Mouse (Mus musculus): ENCODE results near the gene Gpi1. TPM values are rescaled to one million over a fixed set of nuclear protein-coding genes. Genes with fewer than 3 reads are reported as not detected.
"Not testable (repeated sequence)": the region's sequence is repeated elsewhere in the genome, so short reads cannot be mapped to it uniquely, and the experiment has no call there.

The Gpi1 gene
- polyA plus RNA-seq, 1 experiment = 396 TPM

GRCm38 (mm10) chr7:34206331-34206730 is 23.8 kb downstream of the Gpi1 start:
- Histone ChIP-seq H3K27me3 (ENCODE audit: control insufficient read depth, insufficient read depth, insufficient read length) (no peaks in the 10 kb centered on the region), H3K79me2 (ENCODE audit: control insufficient read depth, insufficient read depth) (no peaks in the 10 kb centered on the region), H3ac (ENCODE audit: control insufficient read depth, insufficient read length, low read depth) (no peak overlapping the region), H3K36me3 (ENCODE audit: control insufficient read depth, insufficient read depth) (peaks cover 94% of the 10 kb centered on the region), H3K79me3 (ENCODE audit: low read depth) (no peaks in the 10 kb centered on the region), H3K4me3 (ENCODE audit: insufficient read depth, poor library complexity, severe bottlenecking) (no peak overlapping the region)
- no peak for TF ChIP-seq MAX (IDR thresholded peaks at IDR 0.05)
- no peak for TF ChIP-seq MYOG (IDR thresholded peaks at IDR 0.05; ENCODE audit: control insufficient read depth, extremely low read depth, insufficient read length)
- TF ChIP-seq CTCF (IDR thresholded peaks at IDR 0.05; ENCODE audit: control insufficient read depth, insufficient read depth, insufficient read length) = no peak
- TF ChIP-seq USF1 (IDR thresholded peaks at IDR 0.05; ENCODE audit: low read depth) = no peak
- no peak for TF ChIP-seq CEBPB (IDR thresholded peaks at IDR 0.05; ENCODE audit: low read depth)
- no peak for TF ChIP-seq MYOD1 (IDR thresholded peaks at IDR 0.05; ENCODE audit: control insufficient read depth, insufficient read length, low read depth)
- no peak for TF ChIP-seq FOSL1 (IDR thresholded peaks at IDR 0.05; ENCODE audit: insufficient read depth, low read length, poor library complexity, severe bottlenecking)

GRCm38 (mm10) chr7:34202147-34202546 is 28.0 kb downstream of the Gpi1 start:
- not testable (repeated sequence) for H3K79me3 ChIP-seq (ENCODE audit: low read depth); H3K79me2 ChIP-seq (ENCODE audit: control insufficient read depth, insufficient read depth); H3ac ChIP-seq (ENCODE audit: control insufficient read depth, insufficient read length, low read depth); H3K4me3 ChIP-seq (ENCODE audit: insufficient read depth, poor library complexity, severe bottlenecking); H3K27me3 ChIP-seq (ENCODE audit: control insufficient read depth, insufficient read depth, insufficient read length)
- peaks cover 67% of the 10 kb centered on the region for H3K36me3 ChIP-seq (ENCODE audit: control insufficient read depth, insufficient read depth)

GRCm38 (mm10) chr7:34200829-34201228 is 29.3 kb downstream of the Gpi1 start:
- Histone ChIP-seq H3K27me3 (ENCODE audit: control insufficient read depth, insufficient read depth, insufficient read length) (no peaks in the 10 kb centered on the region), H3ac (ENCODE audit: control insufficient read depth, insufficient read length, low read depth) (no peak overlapping the region), H3K4me3 (ENCODE audit: insufficient read depth, poor library complexity, severe bottlenecking) (no peak overlapping the region), H3K79me2 (ENCODE audit: control insufficient read depth, insufficient read depth) (peaks cover 4% of the 10 kb centered on the region), H3K79me3 (ENCODE audit: low read depth) (no peaks in the 10 kb centered on the region), H3K36me3 (ENCODE audit: control insufficient read depth, insufficient read depth) (peaks cover 54% of the 10 kb centered on the region)
- TF ChIP-seq CEBPB (IDR thresholded peaks at IDR 0.05; ENCODE audit: low read depth) = no peak
- no peak for TF ChIP-seq FOSL1 (IDR thresholded peaks at IDR 0.05; ENCODE audit: insufficient read depth, low read length, poor library complexity, severe bottlenecking)
- TF ChIP-seq MYOG (IDR thresholded peaks at IDR 0.05; ENCODE audit: control insufficient read depth, extremely low read depth, insufficient read length) = no peak
- no peak for TF ChIP-seq MAX (IDR thresholded peaks at IDR 0.05)
- no peak for TF ChIP-seq MYOD1 (IDR thresholded peaks at IDR 0.05; ENCODE audit: control insufficient read depth, insufficient read length, low read depth)
- TF ChIP-seq USF1 (IDR thresholded peaks at IDR 0.05; ENCODE audit: low read depth) = no peak
- TF ChIP-seq CTCF (IDR thresholded peaks at IDR 0.05; ENCODE audit: control insufficient read depth, insufficient read depth, insufficient read length) = no peak

GRCm38 (mm10) chr7:34198346-34198745 is 31.8 kb downstream of the Gpi1 start:
- Histone ChIP-seq H3ac (ENCODE audit: control insufficient read depth, insufficient read length, low read depth) (no peak overlapping the region), H3K79me3 (ENCODE audit: low read depth) (peaks cover 5% of the 10 kb centered on the region), H3K36me3 (ENCODE audit: control insufficient read depth, insufficient read depth) (peaks cover 36% of the 10 kb centered on the region), H3K27me3 (ENCODE audit: control insufficient read depth, insufficient read depth, insufficient read length) (no peaks in the 10 kb centered on the region), H3K4me3 (ENCODE audit: insufficient read depth, poor library complexity, severe bottlenecking) (no peak overlapping the region), H3K79me2 (ENCODE audit: control insufficient read depth, insufficient read depth) (peaks cover 24% of the 10 kb centered on the region)
- TF ChIP-seq USF1 (IDR thresholded peaks at IDR 0.05; ENCODE audit: low read depth) (no peak), MAX (IDR thresholded peaks at IDR 0.05) (no peak), CEBPB (IDR thresholded peaks at IDR 0.05; ENCODE audit: low read depth) (no peak), CTCF (IDR thresholded peaks at IDR 0.05; ENCODE audit: control insufficient read depth, insufficient read depth, insufficient read length) (no peak), FOSL1 (IDR thresholded peaks at IDR 0.05; ENCODE audit: insufficient read depth, low read length, poor library complexity, severe bottlenecking) (no peak), MYOG (IDR thresholded peaks at IDR 0.05; ENCODE audit: control insufficient read depth, extremely low read depth, insufficient read length) (no peak), MYOD1 (IDR thresholded peaks at IDR 0.05; ENCODE audit: control insufficient read depth, insufficient read length, low read depth) (no peak)

GRCm38 (mm10) chr7:34196132-34197128 is 33.7 kb downstream of the Gpi1 start, which contains the start of gene Pdcd2l:
Gene Pdcd2l, minus strand, starts transcription at chr7:34196661.
- peaks cover 24% of the 10 kb centered on the region for H3K79me2 ChIP-seq (ENCODE audit: control insufficient read depth, insufficient read depth)
- TF ChIP-seq MYOD1 (IDR thresholded peaks at IDR 0.05; ENCODE audit: control insufficient read depth, insufficient read length, low read depth) (no peak), FOSL1 (IDR thresholded peaks at IDR 0.05; ENCODE audit: insufficient read depth, low read length, poor library complexity, severe bottlenecking) (no peak), MYOG (IDR thresholded peaks at IDR 0.05; ENCODE audit: control insufficient read depth, extremely low read depth, insufficient read length) (no peak), CTCF (IDR thresholded peaks at IDR 0.05; ENCODE audit: control insufficient read depth, insufficient read depth, insufficient read length) (no peak), MAX (IDR thresholded peaks at IDR 0.05) (peak; percentile 66), CEBPB (IDR thresholded peaks at IDR 0.05; ENCODE audit: low read depth) (no peak), USF1 (IDR thresholded peaks at IDR 0.05; ENCODE audit: low read depth) (peak; percentile 94)
- H3K36me3 ChIP-seq (ENCODE audit: control insufficient read depth, insufficient read depth) = peaks cover 17% of the 10 kb centered on the region
- no peaks in the 10 kb centered on the region for H3K27me3 ChIP-seq (ENCODE audit: control insufficient read depth, insufficient read depth, insufficient read length)
- H3ac ChIP-seq (ENCODE audit: control insufficient read depth, insufficient read length, low read depth) = peak within 1 kb of the TSS; percentile 84
- H3K79me3 ChIP-seq (ENCODE audit: low read depth) = peaks cover 5% of the 10 kb centered on the region
- H3K4me3 ChIP-seq (ENCODE audit: insufficient read depth, poor library complexity, severe bottlenecking) = peak within 1 kb of the TSS; percentile 80
